Mouse (Mus musculus): Measurements from ENCODE around the gene Fam43a.

GRCm38 (mm10) chr16:30602684-30603530 lies 3.4 kb downstream of the Fam43a start:
- TF ChIP-seq POLR2A (IDR thresholded peaks at IDR 0.05; ENCODE audit: low read depth, low read length) (peak; percentile 32; the same call in 1 of the 2 replicates), MAFK (IDR thresholded peaks at IDR 0.05; ENCODE audit: insufficient replicate concordance, low read length) (no peak), ZMIZ1 (IDR thresholded peaks at IDR 0.05; ENCODE audit: low read depth, low read length) (peak; percentile 50), ZC3H11A (IDR thresholded peaks at IDR 0.05; ENCODE audit: low read depth, low read length) (no peak), CTCF (conservative IDR thresholded peaks at IDR 0.05 in 1 of 2, IDR thresholded peaks at IDR 0.05 in 1 of 2; ENCODE audit: low read depth in 2 of 2, low read length in 2 of 2) (no peak)

Measured in CH12.LX (cell line).